Mouse (Mus musculus) heart, embryonic 12.5 days (tissue): ENCODE measurements around the gene Oit3. TPM values are rescaled to one million over a fixed set of nuclear protein-coding genes. Genes with fewer than 3 reads are reported as not detected.
"Not testable (repeated sequence)": the region's sequence is repeated elsewhere in the genome, so short reads cannot be mapped to it uniquely, and the experiment has no call there.

Source experiments
- ATAC-seq: fragments of 200-750 bp; cut with Nextera tagmentation; 2 replicates; pipeline ENCODE4 v1.8.0; 2017; ENCODE audit warnings: moderate TSS enrichment, moderate library complexity; ENCODE audit not compliant: insufficient number of reproducible peaks, low FRiP score
- H3K27ac ChIP-seq: fragments of 300-500 bp; sonication (generic); 2 replicates; pipeline ENCODE4 v1.5.1; 2016; ENCODE audit warnings: mild to moderate bottlenecking, moderate library complexity; ENCODE audit not compliant: poor library complexity, severe bottlenecking
- H3K27me3 ChIP-seq: fragments of 300-500 bp; sonication (generic); replicated peaks from 2 replicates; pipeline ENCODE4 v1.6.1; 2016; ENCODE audit warnings: mild to moderate bottlenecking, moderate library complexity
- H3K36me3 ChIP-seq: fragments of 300-500 bp; sonication (generic); 2 replicates; pipeline ENCODE4 v1.6.1; 2016; ENCODE audit warnings: mild to moderate bottlenecking, moderate library complexity
- H3K4me1 ChIP-seq: fragments of 300-500 bp; sonication (generic); replicated peaks from 2 replicates; pipeline ENCODE4 v1.6.1; 2016; ENCODE audit warnings: mild to moderate bottlenecking
- H3K4me2 ChIP-seq: fragments of 300-500 bp; sonication (generic); 2 replicates; pipeline ENCODE4 v1.6.1; 2016; ENCODE audit warnings: mild to moderate bottlenecking, moderate library complexity
- H3K4me3 ChIP-seq: fragments of 300-500 bp; sonication (generic); 2 replicates; pipeline ENCODE4 v1.5.1; 2016; ENCODE audit warnings: mild to moderate bottlenecking
- H3K9ac ChIP-seq: fragments of 300-500 bp; sonication (generic); 2 replicates; pipeline ENCODE4 v1.6.1; 2016; ENCODE audit warnings: mild to moderate bottlenecking, moderate library complexity
- H3K9me3 ChIP-seq: fragments of 300-500 bp; sonication (generic); replicated peaks from 2 replicates; pipeline ENCODE4 v1.6.1; 2016; ENCODE audit warnings: mild to moderate bottlenecking, moderate library complexity
- WGBS: fragments of 180-500 bp; shearing (Covaris S2); methylation state at CpG from one replicate; pipeline ENCODE4 v1.1.7; 2016; 5-methylcytosine and 5-hydroxymethylcytosine counted together
- polyA plus RNA-seq: library from polyadenylated mRNA; unstranded; fragments of >200 nt; fragmentation: Nextera tagmentation; extraction: Ambion mirVana; gene quantifications from 2 replicates; pipeline ENCODE4 v1.2.1, GENCODE M21; 2016

Gene Oit3
- polyA plus RNA-seq, 1 experiment from 2014 or later: 5.7 TPM

DNA sequence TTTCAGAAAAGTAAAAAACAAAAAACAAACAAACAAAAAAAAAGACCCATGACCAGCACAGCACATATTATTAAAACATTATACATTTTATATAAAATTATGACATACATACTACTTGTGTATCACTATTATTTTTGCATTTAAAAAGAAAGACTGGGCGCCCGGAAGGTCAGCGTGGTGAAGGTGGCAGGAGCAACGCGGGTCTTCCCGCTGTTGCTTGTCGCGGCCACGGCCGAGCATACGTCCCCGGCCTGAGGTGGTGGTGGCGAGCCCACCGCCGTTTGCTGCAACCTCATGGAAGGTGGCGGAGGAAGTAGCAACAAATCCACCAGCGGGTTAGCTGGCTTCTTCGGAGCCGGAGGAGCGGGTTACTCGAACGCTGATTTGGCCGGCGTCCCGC lies 46.1 kb downstream of the Oit3 start, which contains the start of gene Gm10273:
TSS of gene Gm10273 (plus strand) at position 172 of the 400 bp plus-strand sequence.
- ATAC-seq: not testable (repeated sequence)
- WGBS: 88% methylated on average over 12 of the region's 25 CpGs

DNA sequence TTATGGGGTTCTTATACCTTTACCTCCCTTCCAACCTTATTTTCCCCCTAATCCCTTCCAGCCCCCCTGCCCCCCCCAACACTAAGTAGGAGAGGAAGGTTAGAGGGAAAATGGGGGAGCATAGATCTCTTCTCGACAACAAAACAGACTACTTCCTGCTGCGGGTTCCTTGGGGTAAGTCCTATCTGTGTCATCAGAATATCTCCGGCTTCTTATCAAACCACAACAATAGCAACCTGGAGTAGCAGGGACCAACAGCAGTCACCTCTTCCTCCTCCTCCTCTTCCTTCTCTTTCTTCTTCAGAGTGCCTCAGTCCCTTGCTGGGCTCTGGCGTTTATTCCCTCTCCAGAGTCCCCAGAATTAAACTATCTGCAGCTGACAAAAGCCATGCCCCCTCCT lies 49.7 kb downstream of the Oit3 start:
- Histone ChIP-seq H3K27ac (no peak overlapping the region), H3K4me3 (no peak overlapping the region), H3K27me3 (no peaks in the 10 kb centered on the region), H3K4me2 (no peak overlapping the region), H3K9ac (no peak overlapping the region), H3K4me1 (peaks cover 7% of the 10 kb centered on the region), H3K36me3 (no peaks in the 10 kb centered on the region), H3K9me3 (peaks cover 15% of the 10 kb centered on the region)
- 10% methylated on average over 4 of the region's 4 CpGs for WGBS
- no peak for ATAC-seq

More for the DNA sequence above, 46.1 kb downstream of the Oit3 start, which contains the start of gene Gm10273:
- not testable (repeated sequence) for H3K9ac ChIP-seq, H3K4me1 ChIP-seq, H3K27ac ChIP-seq, H3K4me3 ChIP-seq, H3K4me2 ChIP-seq, H3K36me3 ChIP-seq, H3K27me3 ChIP-seq, H3K9me3 ChIP-seq

DNA sequence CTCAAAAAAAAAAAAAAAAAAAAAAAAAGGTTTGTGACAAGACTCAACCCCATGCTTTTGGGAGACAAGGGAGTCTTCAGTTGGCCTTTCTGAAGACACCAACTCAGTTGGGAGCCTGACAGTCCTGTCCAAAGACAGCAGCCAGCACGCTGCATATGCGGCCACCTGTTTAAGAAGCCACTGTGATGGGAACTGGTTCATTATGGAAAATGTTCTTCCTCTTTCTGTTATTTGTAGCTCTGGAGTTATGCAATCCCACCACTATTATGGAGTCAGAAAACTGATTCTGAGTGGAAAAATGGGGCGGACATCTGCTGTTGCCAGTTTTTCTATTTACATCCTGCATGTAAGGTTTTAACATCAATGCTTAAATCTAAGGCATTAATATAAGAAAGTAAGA lies 51.9 kb downstream of the Oit3 start:
- H3K9ac ChIP-seq: no peak overlapping the region
- no peak overlapping the region for H3K4me3 ChIP-seq
- no peaks in the 10 kb centered on the region for H3K36me3 ChIP-seq
- no peak overlapping the region for H3K27ac ChIP-seq
- ATAC-seq: no peak
- peaks cover 7% of the 10 kb centered on the region for H3K4me1 ChIP-seq
- H3K9me3 ChIP-seq: peaks cover 13% of the 10 kb centered on the region
- WGBS: 88% methylated on average over 3 of the region's 3 CpGs
- no peak overlapping the region for H3K4me2 ChIP-seq
- no peaks in the 10 kb centered on the region for H3K27me3 ChIP-seq

DNA sequence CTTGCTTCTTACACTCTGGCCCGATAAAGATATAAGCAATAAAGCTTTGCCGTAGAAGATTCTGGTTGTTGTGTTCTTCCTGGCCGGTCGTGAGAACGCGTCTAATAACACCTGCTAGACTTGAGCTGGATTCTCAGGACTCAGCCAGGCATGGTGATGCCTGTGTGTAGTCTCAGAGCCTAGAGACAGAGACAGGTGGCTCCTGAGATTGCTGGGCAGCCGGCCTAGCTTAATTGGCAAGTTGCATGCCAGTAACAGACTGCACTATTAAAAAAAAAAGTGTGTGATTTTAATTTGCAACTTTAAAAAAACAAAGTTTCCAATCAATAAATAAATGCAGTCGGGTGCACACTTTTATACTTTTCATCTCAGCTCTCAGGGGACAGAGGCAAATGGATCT lies 54.6 kb downstream of the Oit3 start:
- no peak for ATAC-seq
- no peaks in the 10 kb centered on the region for H3K36me3 ChIP-seq
- H3K4me3 ChIP-seq: no peak overlapping the region
- no peak overlapping the region for H3K4me2 ChIP-seq
- H3K9me3 ChIP-seq: peaks cover 13% of the 10 kb centered on the region
- no peaks in the 10 kb centered on the region for H3K4me1 ChIP-seq
- no peaks in the 10 kb centered on the region for H3K27me3 ChIP-seq
- H3K9ac ChIP-seq: no peak overlapping the region
- no peak overlapping the region for H3K27ac ChIP-seq
- WGBS: 89% methylated on average over 8 of the region's 8 CpGs

DNA sequence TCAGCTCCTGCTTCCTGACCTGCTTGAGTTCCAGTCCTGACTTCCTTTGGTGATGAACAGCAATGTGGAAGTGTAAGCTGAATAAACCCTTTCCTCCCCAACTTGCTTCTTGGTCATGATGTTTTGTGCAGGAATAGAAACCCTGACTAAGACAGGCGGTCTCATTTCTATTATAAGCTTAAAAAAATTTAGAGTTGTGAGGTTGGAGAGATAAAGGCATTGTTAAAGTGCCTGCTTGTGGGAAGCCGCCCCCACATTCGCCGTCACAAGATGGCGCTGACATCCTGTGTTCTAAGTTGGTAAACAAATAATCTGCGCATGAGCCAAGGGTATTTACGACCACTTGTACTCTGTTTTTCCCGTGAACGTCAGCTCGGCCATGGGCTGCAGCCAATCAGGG lies 60.0 kb downstream of the Oit3 start:
- not testable (repeated sequence) for ATAC-seq, H3K4me2 ChIP-seq
- 88% methylated on average over 7 of the region's 10 CpGs for WGBS

DNA sequence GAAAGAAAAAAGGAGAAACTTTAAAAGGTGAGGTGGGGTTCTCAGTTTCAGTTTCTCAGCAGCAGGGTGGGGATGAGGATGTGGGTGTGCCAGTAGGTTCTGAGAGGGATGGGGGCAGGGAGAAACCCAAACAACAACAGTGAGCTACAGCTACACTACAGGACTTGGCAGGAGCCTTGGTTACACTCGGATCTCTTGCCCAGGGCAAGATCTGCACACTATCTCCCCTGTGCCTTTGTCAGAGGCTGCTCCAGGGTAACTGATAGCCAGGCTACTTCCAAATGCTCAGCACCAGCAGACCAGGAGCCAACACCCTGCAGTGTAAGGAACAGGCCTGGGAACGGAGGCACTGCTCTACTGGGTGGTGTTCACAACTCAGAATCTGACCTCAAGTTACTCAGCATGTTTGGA lies 61.2 kb downstream of the Oit3 start:
- Histone ChIP-seq H3K27ac (peak overlapping the region; percentile 58), H3K36me3 (no peaks in the 10 kb centered on the region), H3K9ac (no peak overlapping the region), H3K4me3 (no peak overlapping the region), H3K9me3 (no peaks in the 10 kb centered on the region), H3K27me3 (no peaks in the 10 kb centered on the region), H3K4me2 (no peak overlapping the region), H3K4me1 (peaks cover 12% of the 10 kb centered on the region)
- peak; percentile 39 for ATAC-seq
- WGBS: 34% methylated on average over 2 of the region's 2 CpGs

More for the DNA sequence above, 60.0 kb downstream of the Oit3 start:
- H3K9ac ChIP-seq, H3K36me3 ChIP-seq, H3K9me3 ChIP-seq, H3K4me3 ChIP-seq, H3K27ac ChIP-seq, H3K27me3 ChIP-seq: not testable (repeated sequence)
- H3K4me1 ChIP-seq: peaks cover 12% of the 10 kb centered on the region

DNA sequence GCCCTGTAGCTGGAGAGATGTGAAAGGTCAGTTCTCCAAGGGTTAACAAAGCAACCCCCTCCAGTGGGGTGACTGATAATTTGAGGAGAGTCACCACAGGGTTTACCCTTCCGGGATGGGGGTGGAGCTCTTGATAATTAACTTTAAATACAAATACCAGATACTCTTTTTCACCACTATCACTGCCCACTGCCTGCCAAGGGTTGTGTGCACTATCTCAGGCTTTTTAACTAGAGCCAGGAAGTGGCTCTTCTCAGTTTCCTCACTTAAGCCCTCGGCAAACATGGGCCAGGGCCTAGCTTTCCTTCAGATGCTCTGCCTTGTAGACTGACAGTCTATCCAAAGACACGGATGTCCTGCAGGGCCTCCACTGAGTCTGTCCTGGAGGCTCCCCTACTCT lies 61.7 kb downstream of the Oit3 start:
- Histone ChIP-seq H3K4me3 (no peak overlapping the region), H3K4me1 (peaks cover 12% of the 10 kb centered on the region), H3K4me2 (no peak overlapping the region), H3K27ac (peak overlapping the region; percentile 58), H3K27me3 (no peaks in the 10 kb centered on the region), H3K9me3 (no peaks in the 10 kb centered on the region), H3K9ac (no peak overlapping the region), H3K36me3 (peaks cover under 1% of the 10 kb centered on the region; the same call in 1 of the 2 replicates)
- ATAC-seq: peak; percentile 45; the same call in 1 of the 2 replicates
- 9% methylated on average over 3 of the region's 3 CpGs for WGBS

DNA sequence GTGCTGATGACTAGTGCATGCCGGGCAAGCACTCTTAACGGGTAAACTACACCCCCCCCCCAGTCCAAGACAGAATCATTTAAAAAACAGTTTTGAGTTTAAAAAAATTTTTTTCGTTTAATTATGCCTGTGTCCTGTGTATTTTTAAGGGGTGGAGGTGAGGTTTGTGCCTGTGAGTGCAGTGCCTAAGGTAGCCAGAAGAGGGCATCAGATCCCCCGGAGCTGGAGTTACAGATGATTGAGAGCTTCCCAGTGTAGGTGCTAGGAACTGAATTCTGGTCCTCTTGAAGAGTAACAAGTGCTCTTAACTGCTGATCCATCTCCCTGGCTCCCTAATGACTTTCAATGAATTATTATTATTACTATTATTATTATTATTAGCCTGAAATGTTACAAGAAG lies 62.9 kb downstream of the Oit3 start:
- Histone ChIP-seq H3K4me2 (no peak overlapping the region), H3K9me3 (no peaks in the 10 kb centered on the region), H3K9ac (no peak overlapping the region), H3K27ac (no peak overlapping the region), H3K4me1 (peaks cover 12% of the 10 kb centered on the region), H3K4me3 (no peak overlapping the region), H3K27me3 (no peaks in the 10 kb centered on the region), H3K36me3 (peaks cover 12% of the 10 kb centered on the region)
- WGBS: 91% methylated on average over 4 of the region's 4 CpGs
- ATAC-seq: no peak

DNA sequence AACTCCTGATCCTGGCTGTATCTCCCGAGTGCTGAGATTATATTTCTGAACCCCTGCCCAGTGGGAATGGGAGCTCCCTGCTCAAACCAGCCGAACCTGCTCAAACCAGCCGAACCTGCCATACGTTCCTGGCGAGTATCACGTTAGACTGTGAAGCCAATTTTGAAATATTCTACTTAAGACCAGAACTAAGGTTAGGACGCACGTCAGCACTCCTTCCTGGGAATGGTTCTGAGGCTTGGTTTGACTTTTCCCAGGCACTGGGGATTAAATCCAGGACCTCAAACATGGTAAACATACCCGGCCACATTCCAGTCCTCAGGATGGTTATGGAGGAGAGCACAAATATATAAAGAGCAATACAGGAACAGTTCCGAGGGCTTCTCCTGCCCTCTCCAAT lies 63.7 kb downstream of the Oit3 start:
- 83% methylated on average over 10 of the region's 10 CpGs for WGBS
- Histone ChIP-seq H3K27ac (no peak overlapping the region), H3K9ac (no peak overlapping the region)

More for the DNA sequence above, 63.7 kb downstream of the Oit3 start:
- Histone ChIP-seq H3K4me3 (no peak overlapping the region), H3K4me1 (peaks cover 12% of the 10 kb centered on the region), H3K36me3 (peaks cover 18% of the 10 kb centered on the region), H3K9me3 (no peaks in the 10 kb centered on the region), H3K27me3 (no peaks in the 10 kb centered on the region), H3K4me2 (no peak overlapping the region)
- no peak for ATAC-seq

Other genes starting within 250 kb of the Oit3 start
- 35.0 and 35.1 TPM in 2 replicates for gene Sept10, start 219.9 kb downstream of the Oit3 start, polyA plus RNA-seq
- gene Sowahc, start 219.8 kb downstream of the Oit3 start, polyA plus RNA-seq: 4.3 TPM in 2 replicates
- 58.9 and 59.3 TPM in 2 replicates for gene P4ha1, start 118.5 kb downstream of the Oit3 start, polyA plus RNA-seq
- gene Gm10273, start 46.1 kb downstream of the Oit3 start, polyA plus RNA-seq: 5.1 and 7.2 TPM in 2 replicates
- gene Pla2g12b, start 38.1 kb downstream of the Oit3 start, polyA plus RNA-seq: 0.30 and 1.4 TPM in 2 replicates
- not detected in 2 replicates for gene Gm10322, start 174.3 kb upstream of the Oit3 start, polyA plus RNA-seq
- gene Mcu, start 174.9 kb upstream of the Oit3 start, polyA plus RNA-seq: 27.5 and 27.8 TPM in 2 replicates